Mouse (Mus musculus) CD4-positive helper T cell, adult 2 months (primary cell): Measurements from ENCODE around the gene Ptma.

ENCODE experiments used
- DNase-seq: peaks from one replicate; pipeline ENCODE4 v3.0.0-alpha.2; 2012; ENCODE audit warnings: low read depth, missing footprints, low spot score

The Ptma gene

GRCm38 (mm10) chr1:86515715-86516410 is 10.7 kb upstream of the Ptma start:
- peak; percentile 39 for DNase-seq

- no peak for DNase-seq
Observed at GRCm38 (mm10) chr1:86517076-86517475, 9.4 kb upstream of the Ptma start.

GRCm38 (mm10) chr1:86520361-86520760 is 6.2 kb upstream of the Ptma start:
- DNase-seq = peak; percentile 31

GRCm38 (mm10) chr1:86522286-86522871 is 4.1 kb upstream of the Ptma start:
- no peak for DNase-seq

GRCm38 (mm10) chr1:86523776-86524618 is 2.5 kb upstream of the Ptma start:
- DNase-seq = peak; percentile 28

- peak; percentile 97 for DNase-seq
Observed at GRCm38 (mm10) chr1:86524619-86525498, 1.7 kb upstream of the Ptma start.

GRCm38 (mm10) chr1:86525499-86526115 is 919 bp upstream of the Ptma start:
- DNase-seq = peak; percentile 90

GRCm38 (mm10) chr1:86526789-86527598 is 468 bp downstream of the Ptma start:
- peak; percentile 69 for DNase-seq

GRCm38 (mm10) chr1:86527599-86528486 is 1.3 kb downstream of the Ptma start:
- DNase-seq = peak; percentile 95

DNA sequence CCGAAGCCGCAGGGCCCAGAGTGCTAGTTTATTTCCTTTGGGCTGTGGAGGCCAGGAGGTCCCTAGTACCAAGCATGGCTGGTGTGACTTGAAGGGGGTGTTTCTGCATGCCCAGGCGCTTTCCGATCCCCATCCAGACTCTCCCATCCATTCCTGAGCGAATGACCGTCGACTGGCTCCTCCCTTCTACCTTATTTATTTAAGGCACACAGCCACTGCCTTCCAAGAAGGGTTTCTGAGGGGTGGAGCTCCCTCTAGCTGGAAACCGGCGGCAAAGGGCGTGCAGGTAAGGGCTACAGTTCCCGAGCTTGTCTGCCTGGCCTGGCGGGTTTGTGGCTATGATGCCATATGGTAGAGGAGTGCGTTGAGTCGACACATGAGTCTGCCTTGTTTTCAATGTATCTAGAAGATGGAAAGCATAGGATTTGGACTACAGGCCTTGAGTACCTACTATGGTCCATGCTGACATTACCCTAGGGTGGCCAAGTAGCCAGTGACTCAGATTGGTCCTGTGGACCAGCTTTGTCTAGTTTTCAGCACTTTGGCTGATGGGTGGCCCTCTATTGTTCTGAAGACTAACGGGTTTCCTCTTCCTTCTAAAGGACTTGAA is 2.1 kb downstream of the Ptma start:
- peak; percentile 80 for DNase-seq

DNA sequence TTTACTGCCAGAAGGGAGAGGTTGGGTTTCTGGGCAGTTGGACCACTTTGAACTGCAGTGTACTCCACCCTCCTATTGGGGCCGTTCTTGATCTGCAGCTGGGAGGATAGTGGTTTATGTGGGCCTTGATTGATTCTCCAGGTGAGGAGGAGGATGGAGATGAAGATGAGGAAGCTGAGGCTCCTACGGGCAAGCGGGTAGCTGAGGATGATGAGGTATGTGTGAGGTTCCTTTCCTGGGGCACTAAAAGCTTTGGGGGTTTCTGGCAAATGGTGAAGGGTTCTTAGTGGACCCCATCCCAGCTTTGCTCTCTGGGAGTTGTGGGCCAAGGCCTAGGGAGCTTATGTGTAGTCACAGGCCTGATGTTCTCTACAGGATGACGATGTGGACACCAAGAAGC is 3.1 kb downstream of the Ptma start:
- DNase-seq = peak; percentile 48

DNA sequence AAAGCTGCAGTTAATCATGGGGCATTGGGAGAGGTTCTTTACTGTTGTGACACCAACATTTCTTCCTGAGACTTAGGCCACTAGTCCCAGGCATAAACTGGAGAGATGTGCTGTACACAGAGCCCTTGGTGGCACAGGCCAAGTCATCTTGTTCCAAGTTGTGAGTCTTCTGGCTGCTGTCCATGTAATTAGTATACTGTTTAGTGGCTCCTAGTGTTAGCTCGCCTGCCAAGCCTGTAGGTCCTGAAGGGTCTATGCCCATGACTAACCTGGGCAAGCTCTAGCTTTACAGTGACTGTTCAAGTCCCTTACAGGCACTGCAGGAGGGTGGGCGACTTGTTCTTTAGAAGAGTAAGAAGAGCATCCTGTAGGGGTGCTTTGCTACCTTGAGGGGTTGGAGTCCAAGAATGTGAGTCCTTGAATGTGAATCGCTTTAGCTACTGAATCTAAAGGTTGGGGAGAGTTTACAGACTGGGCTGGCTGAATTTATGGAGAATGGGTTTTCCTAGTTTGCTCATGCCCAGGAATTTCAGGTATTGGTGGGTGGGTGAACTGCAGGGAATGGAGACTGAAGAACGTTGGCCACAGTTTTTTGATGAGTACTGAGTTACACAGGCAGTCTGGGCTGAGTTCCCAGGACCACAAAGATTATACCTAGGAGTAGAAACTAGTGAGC is 4.5 kb downstream of the Ptma start:
- DNase-seq = peak; percentile 30

DNA sequence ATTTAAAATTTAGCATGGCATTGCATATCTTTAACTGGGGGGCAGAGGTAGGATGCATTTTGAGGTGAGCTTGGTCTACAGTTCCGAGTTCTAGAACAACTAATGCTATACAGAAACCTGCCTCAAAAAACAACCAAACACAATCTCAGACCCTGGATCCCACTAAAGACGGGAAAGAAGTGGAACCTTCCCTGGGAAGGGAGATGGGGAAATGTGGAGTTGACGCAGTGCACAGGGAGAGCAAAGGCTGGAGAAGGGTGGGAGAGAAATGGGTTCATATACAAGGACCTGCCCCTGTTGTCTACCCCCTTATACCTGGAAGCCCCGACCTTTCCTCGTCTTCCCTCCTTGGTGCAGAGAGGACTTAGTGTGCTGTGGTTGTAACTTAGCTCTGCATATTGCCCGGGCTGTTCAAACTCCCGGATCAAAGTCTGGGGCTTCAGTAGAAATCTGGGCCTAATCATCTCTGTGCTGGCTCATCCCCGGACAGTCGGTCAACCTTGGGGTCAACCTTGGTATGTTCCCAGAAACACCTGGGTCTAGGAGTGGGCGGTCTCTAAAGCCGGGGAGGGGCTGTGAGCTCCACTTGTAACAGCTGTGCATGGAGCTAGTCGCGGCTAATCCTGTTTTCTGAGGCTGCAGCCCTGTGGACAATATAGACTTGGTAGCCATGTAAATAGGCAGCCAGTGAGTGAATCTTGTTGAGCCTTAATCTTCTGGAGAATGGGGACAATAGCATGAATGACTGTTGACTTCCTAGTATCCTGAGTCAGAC is 5.2 kb downstream of the Ptma start:
- DNase-seq = no peak

DNA sequence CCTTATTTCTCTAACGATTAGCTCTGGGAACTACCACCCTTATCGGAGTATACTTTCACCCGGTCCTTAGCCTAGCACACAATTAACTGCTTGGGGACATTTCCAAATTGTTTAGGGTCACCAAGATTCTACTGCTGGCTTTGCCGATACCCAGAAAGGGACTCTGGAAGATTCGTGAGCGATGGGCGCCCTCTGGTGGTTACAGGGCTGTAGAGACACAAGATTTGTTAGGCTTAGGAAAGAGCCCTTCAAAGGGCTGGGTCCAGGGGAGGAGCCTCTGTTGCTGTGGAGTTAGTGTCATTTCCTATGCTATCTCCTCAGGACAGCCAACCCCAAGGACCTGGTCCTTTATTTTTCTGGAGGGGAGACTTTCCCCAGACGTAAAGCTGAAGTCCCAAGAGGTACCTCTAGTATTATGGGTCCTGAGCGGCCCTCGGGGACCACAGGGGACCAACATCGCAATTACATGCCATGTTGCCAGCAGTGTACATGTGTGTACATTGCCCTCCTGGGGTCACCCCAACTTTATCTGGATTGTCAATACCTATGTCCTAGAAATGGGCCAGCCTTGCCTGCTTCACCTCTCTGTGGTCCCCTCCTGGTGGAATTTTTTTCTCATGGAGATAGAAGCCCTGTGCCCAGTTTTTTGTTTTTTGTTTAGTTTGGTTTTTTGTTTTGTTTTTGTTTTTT is 6.0 kb downstream of the Ptma start:
- DNase-seq = peak; percentile 90

GRCm38 (mm10) chr1:86533411-86534130 is 7.0 kb downstream of the Ptma start:
- peak; percentile 49 for DNase-seq

GRCm38 (mm10) chr1:86538383-86538782 is 11.9 kb downstream of the Ptma start:
- peak; percentile 30 for DNase-seq
